Mouse (Mus musculus): Measurements from ENCODE around the gene Pde4d. TPM values are rescaled to one million over a fixed set of nuclear protein-coding genes. Genes with fewer than 3 reads are reported as not detected.

Pde4d gene
- polyA plus RNA-seq, 1 experiment from 2014 or later, result 18.6 TPM

GRCm38 (mm10) chr13:108666579-108666978 lies 216.8 kb downstream of the Pde4d start:
- no peaks in the 10 kb centered on the region for H3K4me1 ChIP-seq (replicated peaks; ENCODE audit: control insufficient read depth, insufficient read depth, low read length)
- no peak overlapping the region for H3K4me2 ChIP-seq (ENCODE audit: low read length)
- ATAC-seq (replicated peaks; ENCODE audit: low FRiP score, low TSS enrichment, low read depth) (no peak), DNase-seq (ENCODE audit: low spot score) (no peak)
- H3K9ac ChIP-seq (ENCODE audit: low read length), result no peak overlapping the region
- H3K36me3 ChIP-seq (ENCODE audit: control insufficient read depth, insufficient read depth, low read length), result no peaks in the 10 kb centered on the region
- H3K27ac ChIP-seq (ENCODE audit: low read depth), result no peak overlapping the region
- H3K9me3 ChIP-seq (ENCODE audit: control insufficient read depth, low read length), result no peaks in the 10 kb centered on the region
- no peaks in the 10 kb centered on the region for H3K27me3 ChIP-seq (replicated peaks; ENCODE audit: control insufficient read depth, insufficient read depth, low read length)
- H3K4me3 ChIP-seq (ENCODE audit: low read depth, low read length), result no peak overlapping the region

GRCm38 (mm10) chr13:108667077-108667476 lies 217.3 kb downstream of the Pde4d start:
- WGBS, result 90% methylated on average over 1 of the region's 1 CpGs
- DNase-seq (ENCODE audit: low spot score), result no peak
- Histone ChIP-seq H3K27ac (ENCODE audit: low read depth) (no peak overlapping the region), H3K4me2 (ENCODE audit: low read length) (no peak overlapping the region), H3K9me3 (ENCODE audit: control insufficient read depth, low read length) (no peaks in the 10 kb centered on the region), H3K36me3 (ENCODE audit: control insufficient read depth, insufficient read depth, low read length) (no peaks in the 10 kb centered on the region), H3K4me3 (ENCODE audit: low read depth, low read length) (no peak overlapping the region), H3K27me3 (replicated peaks; ENCODE audit: control insufficient read depth, insufficient read depth, low read length) (no peaks in the 10 kb centered on the region), H3K9ac (ENCODE audit: low read length) (no peak overlapping the region), H3K4me1 (replicated peaks; ENCODE audit: control insufficient read depth, insufficient read depth, low read length) (no peaks in the 10 kb centered on the region)
- no peak for ATAC-seq (replicated peaks; ENCODE audit: low FRiP score, low TSS enrichment, low read depth)

DNA sequence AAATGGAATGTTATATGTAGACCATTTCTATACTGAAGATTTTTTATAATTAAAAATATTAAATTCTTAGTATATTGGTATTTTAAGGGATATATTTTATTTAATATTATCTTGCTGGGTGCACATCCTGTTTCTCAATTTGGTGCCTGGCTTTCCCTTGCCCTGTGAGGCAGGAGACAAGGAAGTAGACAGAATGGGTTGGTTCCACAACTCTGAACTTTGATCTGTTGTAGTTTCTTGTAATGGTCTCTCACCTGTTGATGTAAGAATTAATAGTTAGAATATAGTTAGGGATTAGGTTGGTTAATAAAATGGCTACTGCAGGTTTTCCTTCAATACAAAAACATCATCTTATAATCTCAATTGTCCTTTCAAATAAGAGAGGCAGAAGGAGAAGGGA lies 227.3 kb downstream of the Pde4d start:
- Histone ChIP-seq H3K27me3 (replicated peaks; ENCODE audit: control insufficient read depth, insufficient read depth, low read length) (no peaks in the 10 kb centered on the region), H3K9me3 (ENCODE audit: control insufficient read depth, low read length) (no peaks in the 10 kb centered on the region), H3K9ac (ENCODE audit: low read length) (no peak overlapping the region), H3K36me3 (ENCODE audit: control insufficient read depth, insufficient read depth, low read length) (no peaks in the 10 kb centered on the region), H3K27ac (ENCODE audit: low read depth) (no peak overlapping the region), H3K4me3 (ENCODE audit: low read depth, low read length) (no peak overlapping the region), H3K4me2 (ENCODE audit: low read length) (no peak overlapping the region), H3K4me1 (replicated peaks; ENCODE audit: control insufficient read depth, insufficient read depth, low read length) (no peaks in the 10 kb centered on the region)
- DNase-seq (ENCODE audit: low spot score) (no peak), ATAC-seq (replicated peaks; ENCODE audit: low FRiP score, low TSS enrichment, low read depth) (no peak)

DNA sequence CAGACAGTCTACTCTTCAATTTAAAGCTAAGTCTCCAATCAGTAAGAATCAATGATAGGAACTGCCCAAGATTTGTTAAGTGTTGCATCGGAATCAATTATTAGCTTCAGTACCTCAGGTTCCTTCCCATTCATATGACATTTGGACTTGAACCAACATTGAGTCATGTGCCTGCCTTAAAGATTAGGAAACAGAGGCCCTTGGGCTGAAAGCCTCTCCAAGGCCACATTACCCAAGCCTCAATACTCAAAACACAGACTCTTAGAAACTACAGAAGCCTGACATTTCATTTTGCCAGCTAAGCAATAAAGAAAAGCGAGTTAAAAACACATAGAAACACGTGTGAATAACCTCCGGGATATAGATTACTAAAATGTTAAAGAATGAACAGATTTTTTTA lies 233.3 kb downstream of the Pde4d start:
- Histone ChIP-seq H3K27me3 (replicated peaks; ENCODE audit: control insufficient read depth, insufficient read depth, low read length) (no peaks in the 10 kb centered on the region), H3K4me1 (replicated peaks; ENCODE audit: control insufficient read depth, insufficient read depth, low read length) (no peaks in the 10 kb centered on the region), H3K9me3 (ENCODE audit: control insufficient read depth, low read length) (no peaks in the 10 kb centered on the region), H3K4me3 (ENCODE audit: low read depth, low read length) (no peak overlapping the region), H3K9ac (ENCODE audit: low read length) (no peak overlapping the region), H3K27ac (ENCODE audit: low read depth) (no peak overlapping the region), H3K4me2 (ENCODE audit: low read length) (no peak overlapping the region), H3K36me3 (ENCODE audit: control insufficient read depth, insufficient read depth, low read length) (no peaks in the 10 kb centered on the region)
- DNase-seq (ENCODE audit: low spot score) (no peak), ATAC-seq (replicated peaks; ENCODE audit: low FRiP score, low TSS enrichment, low read depth) (no peak)
- 90% methylated on average over 4 of the region's 4 CpGs for WGBS

DNA sequence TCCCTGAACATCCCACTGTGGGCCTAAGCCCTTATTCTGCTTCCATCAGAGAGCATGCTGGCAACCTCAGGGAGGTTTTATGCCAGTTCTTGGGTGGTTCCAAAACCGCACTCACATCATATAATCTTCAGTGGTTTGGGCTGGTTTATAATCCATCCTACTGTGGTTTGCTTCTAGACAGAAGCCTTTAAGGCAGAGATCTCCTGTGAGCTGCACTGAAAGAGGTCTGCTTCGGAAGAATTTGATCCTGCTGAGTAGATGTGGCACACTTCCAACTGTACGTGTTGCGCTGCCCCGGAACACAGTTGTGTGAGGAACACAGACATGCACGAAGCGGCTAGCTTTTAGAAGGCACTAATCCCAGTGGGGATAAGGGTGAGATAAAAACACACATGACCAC lies 236.1 kb downstream of the Pde4d start:
- Histone ChIP-seq H3K27ac (ENCODE audit: low read depth) (no peak overlapping the region), H3K9me3 (ENCODE audit: control insufficient read depth, low read length) (no peaks in the 10 kb centered on the region), H3K27me3 (replicated peaks; ENCODE audit: control insufficient read depth, insufficient read depth, low read length) (no peaks in the 10 kb centered on the region), H3K4me1 (replicated peaks; ENCODE audit: control insufficient read depth, insufficient read depth, low read length) (no peaks in the 10 kb centered on the region), H3K9ac (ENCODE audit: low read length) (no peak overlapping the region), H3K4me3 (ENCODE audit: low read depth, low read length) (no peak overlapping the region), H3K4me2 (ENCODE audit: low read length) (no peak overlapping the region), H3K36me3 (ENCODE audit: control insufficient read depth, insufficient read depth, low read length) (no peaks in the 10 kb centered on the region)
- 80% methylated on average over 7 of the region's 7 CpGs for WGBS
- ATAC-seq (replicated peaks; ENCODE audit: low FRiP score, low TSS enrichment, low read depth), result no peak
- DNase-seq (ENCODE audit: low spot score), result no peak

- DNase-seq (ENCODE audit: low spot score) (no peak), ATAC-seq (replicated peaks; ENCODE audit: low FRiP score, low TSS enrichment, low read depth) (no peak)
- H3K36me3 ChIP-seq (ENCODE audit: control insufficient read depth, insufficient read depth, low read length), result no peaks in the 10 kb centered on the region
- H3K4me2 ChIP-seq (ENCODE audit: low read length), result no peak overlapping the region
- no peaks in the 10 kb centered on the region for H3K27me3 ChIP-seq (replicated peaks; ENCODE audit: control insufficient read depth, insufficient read depth, low read length)
- no peaks in the 10 kb centered on the region for H3K9me3 ChIP-seq (ENCODE audit: control insufficient read depth, low read length)
- no peak overlapping the region for H3K4me3 ChIP-seq (ENCODE audit: low read depth, low read length)
- WGBS, result 64% methylated on average over 2 of the region's 2 CpGs
- no peaks in the 10 kb centered on the region for H3K4me1 ChIP-seq (replicated peaks; ENCODE audit: control insufficient read depth, insufficient read depth, low read length)
- H3K27ac ChIP-seq (ENCODE audit: low read depth), result no peak overlapping the region
- H3K9ac ChIP-seq (ENCODE audit: low read length), result no peak overlapping the region
Measured at GRCm38 (mm10) chr13:108686262-108686661, 236.5 kb downstream of the Pde4d start.

- no peak overlapping the region for H3K9ac ChIP-seq (ENCODE audit: low read length)
- H3K4me2 ChIP-seq (ENCODE audit: low read length), result no peak overlapping the region
- no peaks in the 10 kb centered on the region for H3K9me3 ChIP-seq (ENCODE audit: control insufficient read depth, low read length)
- H3K27me3 ChIP-seq (replicated peaks; ENCODE audit: control insufficient read depth, insufficient read depth, low read length), result no peaks in the 10 kb centered on the region
- no peaks in the 10 kb centered on the region for H3K4me1 ChIP-seq (replicated peaks; ENCODE audit: control insufficient read depth, insufficient read depth, low read length)
- H3K27ac ChIP-seq (ENCODE audit: low read depth), result no peak overlapping the region
- DNase-seq (ENCODE audit: low spot score) (no peak), ATAC-seq (replicated peaks; ENCODE audit: low FRiP score, low TSS enrichment, low read depth) (no peak)
- H3K4me3 ChIP-seq (ENCODE audit: low read depth, low read length), result no peak overlapping the region
- 80% methylated on average over 4 of the region's 4 CpGs for WGBS
- H3K36me3 ChIP-seq (ENCODE audit: control insufficient read depth, insufficient read depth, low read length), result no peaks in the 10 kb centered on the region
Measured at GRCm38 (mm10) chr13:108686807-108687206, 237.1 kb downstream of the Pde4d start.

DNA sequence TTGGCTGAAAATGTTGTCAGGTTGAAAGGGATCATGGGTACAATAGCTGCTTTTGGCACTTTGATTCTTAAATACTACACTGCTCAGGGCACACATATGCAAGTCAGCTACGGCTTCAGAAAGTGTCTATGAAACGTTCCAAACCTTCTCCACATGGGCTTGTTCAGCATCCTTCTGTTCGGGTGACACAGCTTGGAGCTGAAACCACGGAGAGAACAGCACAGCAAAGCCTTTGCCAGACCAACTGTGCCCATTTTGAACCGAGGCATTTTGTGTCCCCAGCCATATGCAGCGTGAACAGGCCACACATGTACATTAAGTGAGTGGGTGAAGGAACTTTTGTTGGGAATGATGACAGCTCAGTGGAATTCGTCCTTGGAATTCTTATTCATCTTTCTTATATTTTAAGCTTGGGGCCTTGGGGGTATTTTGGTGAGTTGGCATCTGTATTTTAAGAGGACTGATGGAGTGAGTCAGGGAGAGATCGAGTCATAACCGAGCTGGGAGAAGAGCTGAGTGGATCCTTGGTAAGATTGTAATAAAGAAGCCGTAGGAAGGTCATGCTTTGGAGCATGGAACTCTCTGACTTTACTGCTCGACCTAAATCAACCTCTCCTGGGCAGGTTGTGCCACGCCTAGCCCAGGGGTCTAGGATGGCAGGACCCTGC lies 243.3 kb downstream of the Pde4d start:
- no peaks in the 10 kb centered on the region for H3K9me3 ChIP-seq (ENCODE audit: control insufficient read depth, low read length)
- WGBS, result 83% methylated on average over 12 of the region's 12 CpGs
- H3K4me2 ChIP-seq (ENCODE audit: low read length), result no peak overlapping the region
- DNase-seq (ENCODE audit: low spot score) (no peak), ATAC-seq (replicated peaks; ENCODE audit: low FRiP score, low TSS enrichment, low read depth) (no peak)
- H3K36me3 ChIP-seq (ENCODE audit: control insufficient read depth, insufficient read depth, low read length), result no peaks in the 10 kb centered on the region
- H3K27ac ChIP-seq (ENCODE audit: low read depth), result no peak overlapping the region
- no peaks in the 10 kb centered on the region for H3K4me1 ChIP-seq (replicated peaks; ENCODE audit: control insufficient read depth, insufficient read depth, low read length)
- no peak overlapping the region for H3K4me3 ChIP-seq (ENCODE audit: low read depth, low read length)
- no peak overlapping the region for H3K9ac ChIP-seq (ENCODE audit: low read length)
- no peaks in the 10 kb centered on the region for H3K27me3 ChIP-seq (replicated peaks; ENCODE audit: control insufficient read depth, insufficient read depth, low read length)

- Histone ChIP-seq H3K27me3 (replicated peaks; ENCODE audit: control insufficient read depth, insufficient read depth, low read length) (no peaks in the 10 kb centered on the region), H3K9ac (ENCODE audit: low read length) (no peak overlapping the region), H3K4me1 (replicated peaks; ENCODE audit: control insufficient read depth, insufficient read depth, low read length) (no peaks in the 10 kb centered on the region), H3K4me3 (ENCODE audit: low read depth, low read length) (no peak overlapping the region), H3K27ac (ENCODE audit: low read depth) (no peak overlapping the region), H3K9me3 (ENCODE audit: control insufficient read depth, low read length) (no peaks in the 10 kb centered on the region), H3K36me3 (ENCODE audit: control insufficient read depth, insufficient read depth, low read length) (no peaks in the 10 kb centered on the region), H3K4me2 (ENCODE audit: low read length) (no peak overlapping the region)
- ATAC-seq (replicated peaks; ENCODE audit: low FRiP score, low TSS enrichment, low read depth) (no peak), DNase-seq (ENCODE audit: low spot score) (no peak)
- WGBS, result 89% methylated on average over 4 of the region's 4 CpGs
Measured at GRCm38 (mm10) chr13:108705441-108705840, 255.7 kb downstream of the Pde4d start.
